Mouse (Mus musculus) right cerebral cortex, postnatal 36 days (tissue): ENCODE data around the gene Olfr796.

ENCODE experiments used
- DNase-seq, 2 experiments: peaks; one replicate each; pipeline ENCODE4 v3.0.0; 2022; ENCODE audit warnings: low spot score in 2 of 2, mixed read lengths in 1 of 2

Gene Olfr796

DNA sequence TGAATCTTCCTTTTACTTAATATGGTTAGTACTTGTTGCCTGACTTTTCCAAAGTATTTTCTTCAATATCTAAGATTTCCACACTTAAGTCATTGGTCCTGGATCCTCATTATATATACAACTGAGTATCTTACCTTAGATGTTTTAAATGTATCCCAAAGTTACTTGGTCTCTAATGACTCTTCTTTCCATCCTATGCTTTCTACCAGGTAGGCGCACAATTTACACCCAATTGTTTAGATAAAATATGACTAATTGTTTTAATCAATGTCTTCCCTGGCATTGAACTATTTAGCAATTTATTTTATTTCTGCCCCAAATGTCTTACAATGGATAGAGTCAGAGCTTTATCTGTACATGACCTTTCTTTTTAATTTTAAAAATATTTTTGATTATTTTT, at the start of gene Olfr796:
TSS of gene Olfr796 (minus strand) at position 101 of the 400 bp plus-strand sequence.
- DNase-seq = no peak

GRCm38 (mm10) chr10:129657394-129657793, 45.0 kb upstream of the Olfr796 start, which contains the start of gene Olfr800:
Gene Olfr800 (plus strand): TSS chr10:129657694.
- no peak for DNase-seq

GRCm38 (mm10) chr10:129651763-129652162, 39.4 kb upstream of the Olfr796 start:
- no peak for DNase-seq

DNA sequence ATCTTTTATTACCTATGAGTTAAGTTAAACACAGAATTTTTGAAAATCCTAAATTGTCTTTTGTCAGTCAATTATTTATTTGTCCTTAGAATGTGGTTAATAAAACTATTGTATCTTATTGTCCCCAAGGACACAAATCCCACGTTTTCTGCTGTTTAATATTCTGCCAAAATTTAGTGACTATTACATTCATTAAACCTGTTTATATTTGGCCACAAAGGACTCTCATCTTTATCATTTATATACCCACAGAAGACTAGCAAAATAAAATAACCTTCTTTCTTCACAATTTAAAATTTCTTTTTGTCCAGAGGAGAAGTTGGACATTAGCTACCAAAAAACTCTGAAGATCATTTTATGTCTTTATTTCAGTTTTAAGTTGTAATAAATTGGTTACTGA, 24.8 kb upstream of the Olfr796 start, which contains the start of gene Olfr799:
TSS of gene Olfr799 (plus strand) at position 301 of the 400 bp plus-strand sequence.
- DNase-seq = no peak

GRCm38 (mm10) chr10:129627834-129628233, 15.5 kb upstream of the Olfr796 start, which contains the start of gene Olfr798:
Gene Olfr798 (minus strand): TSS chr10:129627934.
- DNase-seq = no peak

GRCm38 (mm10) chr10:129623251-129623650, 10.9 kb upstream of the Olfr796 start:
- DNase-seq = no peak

- DNase-seq = no peak
Measured at GRCm38 (mm10) chr10:129621724-129622123, 9.4 kb upstream of the Olfr796 start.

GRCm38 (mm10) chr10:129577066-129577465, 35.3 kb downstream of the Olfr796 start:
- no peak for DNase-seq

- no peak for DNase-seq
Measured at GRCm38 (mm10) chr10:129567355-129567754, 45.0 kb downstream of the Olfr796 start, which contains the start of gene Olfr794. Gene Olfr794 (plus strand): TSS chr10:129567655.
